Mouse (Mus musculus): ENCODE measurements at regions not wholly inside any gene's neighbourhood (a gene's known extent, or its start where the extent isn't known, plus 50 kb on each side); places are given as distances from the start of the nearest gene placed in this dataset.
A peak's percentile ranks its signal among the peaks of the same experiment; 100 is the strongest.

DNA sequence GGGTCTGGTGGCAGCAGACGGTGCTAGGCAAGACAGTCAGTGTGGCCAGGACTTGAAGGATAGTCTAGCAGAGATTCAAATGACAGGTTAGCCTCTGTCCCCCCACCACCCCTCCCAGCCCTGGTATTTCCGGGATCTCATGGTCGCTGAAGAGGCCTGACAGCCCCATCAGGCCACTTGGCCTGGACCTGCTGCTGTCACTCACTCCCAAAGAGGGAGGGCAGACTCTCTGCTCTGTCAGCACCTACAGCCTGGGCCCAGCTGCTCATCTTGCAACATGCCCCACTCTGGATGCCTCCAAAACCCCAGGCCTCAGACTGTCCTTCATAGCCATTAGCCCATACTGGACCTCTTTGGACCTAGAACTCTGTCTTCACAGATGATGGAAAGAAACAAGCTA, 89.0 kb downstream of the Ephb3 start:
- TF ChIP-seq MYOG (IDR thresholded peaks at IDR 0.05; ENCODE audit: control insufficient read depth in 1 of 3, insufficient read depth in 1 of 3, insufficient read length in 2 of 3, low read depth in 2 of 3) (peak; percentile 69 to 94 (median 81)), POLR2A (IDR thresholded peaks at IDR 0.05; ENCODE audit: insufficient read length, low read depth) (no peak), TCF12 (IDR thresholded peaks at IDR 0.05; ENCODE audit: insufficient read depth, poor library complexity, severe bottlenecking) (peak; percentile 87), USF1 (IDR thresholded peaks at IDR 0.05; ENCODE audit: low read depth) (no peak), MAX (IDR thresholded peaks at IDR 0.05; ENCODE audit: low read depth) (no peak), POLR2AphosphoS2 (IDR thresholded peaks at IDR 0.05; ENCODE audit: insufficient read length, low read depth) (no peak), E2F4 (IDR thresholded peaks at IDR 0.05; ENCODE audit: insufficient read depth) (no peak), REST (IDR thresholded peaks at IDR 0.05; ENCODE audit: insufficient read depth, insufficient read length) (no peak), CEBPB (IDR thresholded peaks at IDR 0.05; ENCODE audit: insufficient read depth, poor library complexity, severe bottlenecking) (peak; percentile 74; the same call in 1 of the 2 replicates), TCF3 (IDR thresholded peaks at IDR 0.05; ENCODE audit: insufficient read length, low read depth) (peak; percentile 88)

All from myocyte (in vitro differentiated cells).